Mouse (Mus musculus) colon, adult 2 months (tissue): ENCODE measurements around the gene Pnisr. TPM values are rescaled to one million over a fixed set of nuclear protein-coding genes. Genes with fewer than 3 reads are reported as not detected.

Source experiments
- polyA plus RNA-seq: library from polyadenylated mRNA; depleted of rRNA; stranded (reverse); fragments of >200 nt; gene quantifications from 2 replicates; pipeline ENCODE4 v1.2.3, GENCODE M21; 2012; rRNA removed

The Pnisr gene
- 30.1 and 33.7 TPM in 2 replicates for polyA plus RNA-seq

GRCm38 (mm10) chr4:21847481-21848286 lies at the start of gene Pnisr:
TSS of gene Pnisr (plus strand) at chr4:21847583.

DNA sequence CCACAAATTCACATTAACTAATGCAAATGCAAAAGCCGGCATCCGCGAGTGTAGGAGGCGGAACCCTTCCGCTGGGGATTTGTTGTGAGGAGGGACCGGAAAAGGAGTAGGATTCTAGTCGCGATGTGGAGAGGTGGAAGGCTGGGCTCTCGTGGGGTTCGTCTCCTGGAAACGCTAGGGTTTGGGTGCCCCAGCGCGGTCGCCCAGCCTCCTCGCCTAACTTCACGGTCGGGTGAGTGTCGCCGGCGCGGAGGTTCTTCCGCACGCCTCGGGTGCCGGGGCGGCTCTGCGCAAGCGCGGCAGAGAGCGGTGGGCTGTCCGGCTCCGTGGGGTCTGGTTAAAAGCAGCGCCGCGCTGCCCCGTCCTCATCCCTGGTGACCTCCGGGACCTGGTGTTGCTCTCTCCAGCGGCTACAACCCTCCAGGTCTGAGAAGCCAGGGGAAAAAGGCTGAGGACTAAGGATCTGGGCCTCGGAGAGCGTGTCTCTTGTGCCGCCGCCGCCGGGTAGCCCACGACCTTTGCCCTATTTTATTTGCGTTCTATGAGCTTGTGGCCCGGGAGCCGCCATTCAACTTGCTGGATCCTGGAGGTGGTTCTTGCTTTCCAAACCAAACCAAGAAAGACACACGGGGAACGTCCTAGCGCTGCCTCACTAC lies 32.3 kb downstream of the Pnisr start, which contains the start of gene Coq3:
Gene Coq3, plus strand, starts transcription at position 109 of the 656 bp plus-strand sequence.

Other genes starting within 250 kb of the Pnisr start
- gene Prdm13, start 161.6 kb upstream of the Pnisr start, polyA plus RNA-seq = not detected in 2 replicates
- 2.5 and 4.0 TPM in 2 replicates for gene Ccnc, start 119.9 kb upstream of the Pnisr start, polyA plus RNA-seq
- 2.6 and 2.9 TPM in 2 replicates for gene Usp45, start 80.4 kb upstream of the Pnisr start, polyA plus RNA-seq
- 1.8 and 1.9 TPM in 2 replicates for gene Tstd3, start 80.4 kb upstream of the Pnisr start, polyA plus RNA-seq
- gene Coq3, start 32.1 kb downstream of the Pnisr start, polyA plus RNA-seq = 1.4 and 1.6 TPM in 2 replicates
- 1.7 and 1.8 TPM in 2 replicates for gene Faxc, start 83.7 kb downstream of the Pnisr start, polyA plus RNA-seq